Mouse (Mus musculus): ENCODE measurements at regions not wholly inside any gene's neighbourhood (a gene's known extent, or its start where the extent isn't known, plus 50 kb on each side); places are given as distances from the start of the nearest gene placed in this dataset.
"Not testable (repeated sequence)": the region's sequence is repeated elsewhere in the genome, so short reads cannot be mapped to it uniquely, and the experiment has no call there.

- intact Hi-C loops (cut with DNase I) = loop anchor here (5.0 kb wide), 1 partner anchor 575 kb away; no protein-coding TSS in a partner anchor
- not testable (repeated sequence) for DNase-seq
Observed at GRCm38 (mm10) chr9:12611994-12612393, 633.6 kb downstream of the Jrkl start.

GRCm38 (mm10) chr9:12598113-12598650, 647.4 kb downstream of the Jrkl start:
- no peak for DNase-seq
- intact Hi-C loops (cut with DNase I) = no loop called here

GRCm38 (mm10) chr9:12587289-12588057, 658.2 kb downstream of the Jrkl start:
- no peak for DNase-seq
- intact Hi-C loops (cut with DNase I) = no loop called here

Measured in left cerebral cortex, postnatal 4 days (tissue).